Mouse (Mus musculus) embryonic facial prominence, embryonic 10.5 days (tissue): ENCODE results near the gene H2-Eb1. TPM values are rescaled to one million over a fixed set of nuclear protein-coding genes. Genes with fewer than 3 reads are reported as not detected.

Experiments used
- DNase-seq: peaks from one replicate; pipeline ENCODE4 v3.0.0-alpha.2; 2017; ENCODE audit warnings: low spot score
- H3K27ac ChIP-seq: fragments of 300-500 bp; sonication (generic); replicated peaks from 2 replicates; pipeline ENCODE4 v1.5.1; 2016; ENCODE audit warnings: mild to moderate bottlenecking
- H3K27me3 ChIP-seq: fragments of 300-500 bp; sonication (generic); replicated peaks from 2 replicates; pipeline ENCODE4 v1.6.1; 2016; ENCODE audit warnings: low read depth, mild to moderate bottlenecking; ENCODE audit not compliant: poor library complexity, severe bottlenecking
- H3K36me3 ChIP-seq: fragments of 300-500 bp; sonication (generic); replicated peaks from 2 replicates; pipeline ENCODE4 v1.6.1; 2016; ENCODE audit warnings: mild to moderate bottlenecking, moderate library complexity
- H3K4me1 ChIP-seq: fragments of 300-500 bp; sonication (generic); 2 replicates; pipeline ENCODE4 v1.6.1; 2016
- H3K4me3 ChIP-seq: fragments of 300-500 bp; sonication (generic); 2 replicates; pipeline ENCODE4 v1.5.1; 2016; ENCODE audit warnings: mild to moderate bottlenecking, moderate library complexity
- H3K9me3 ChIP-seq: fragments of 300-500 bp; sonication (generic); 2 replicates; pipeline ENCODE4 v1.6.1; 2016; ENCODE audit warnings: mild to moderate bottlenecking
- WGBS: fragments of 180-500 bp; shearing (Covaris S2); methylation state at CpG from one replicate; pipeline ENCODE4 v1.1.7; 2016; 5-methylcytosine and 5-hydroxymethylcytosine counted together
- polyA plus RNA-seq: library from polyadenylated mRNA; unstranded; fragments of >200 nt; fragmentation: Nextera tagmentation; extraction: Ambion mirVana; gene quantifications from 2 replicates; pipeline ENCODE4 v1.2.1, GENCODE M21; 2016

H2-Eb1 gene
- polyA plus RNA-seq, 1 experiment from 2014 or later: 1.3 TPM

GRCm38 (mm10) chr17:34340619-34341402 lies 35.1 kb downstream of the H2-Eb1 start:
- no peaks in the 10 kb centered on the region for H3K27me3 ChIP-seq
- DNase-seq: no peak
- no peaks in the 10 kb centered on the region for H3K9me3 ChIP-seq
- WGBS: 55% methylated on average over 3 of the region's 3 CpGs
- no peaks in the 10 kb centered on the region for H3K4me1 ChIP-seq
- H3K36me3 ChIP-seq: no peaks in the 10 kb centered on the region
- H3K4me3 ChIP-seq: no peak overlapping the region
- no peak overlapping the region for H3K27ac ChIP-seq

GRCm38 (mm10) chr17:34344882-34345281 lies 39.2 kb downstream of the H2-Eb1 start:
- no peaks in the 10 kb centered on the region for H3K9me3 ChIP-seq
- H3K4me1 ChIP-seq: no peaks in the 10 kb centered on the region
- no peaks in the 10 kb centered on the region for H3K27me3 ChIP-seq
- DNase-seq: no peak
- H3K36me3 ChIP-seq: no peaks in the 10 kb centered on the region
- no peak overlapping the region for H3K27ac ChIP-seq
- 86% methylated on average over 4 of the region's 4 CpGs for WGBS
- no peak overlapping the region for H3K4me3 ChIP-seq

- H3K4me3 ChIP-seq: no peak overlapping the region
- H3K4me1 ChIP-seq: no peaks in the 10 kb centered on the region
- 85% methylated on average over 7 of the region's 7 CpGs for WGBS
- DNase-seq: no peak
- H3K36me3 ChIP-seq: no peaks in the 10 kb centered on the region
- H3K9me3 ChIP-seq: no peaks in the 10 kb centered on the region
- H3K27me3 ChIP-seq: no peaks in the 10 kb centered on the region
- no peak overlapping the region for H3K27ac ChIP-seq
Measured at GRCm38 (mm10) chr17:34345486-34345885, 39.8 kb downstream of the H2-Eb1 start.

GRCm38 (mm10) chr17:34346041-34346440 lies 40.4 kb downstream of the H2-Eb1 start:
- 75% methylated on average over 3 of the region's 3 CpGs for WGBS

GRCm38 (mm10) chr17:34347606-34348308 lies 42.1 kb downstream of the H2-Eb1 start:
- H3K27me3 ChIP-seq: no peaks in the 10 kb centered on the region
- H3K4me3 ChIP-seq: no peak overlapping the region
- no peaks in the 10 kb centered on the region for H3K4me1 ChIP-seq
- no peak overlapping the region for H3K27ac ChIP-seq
- H3K36me3 ChIP-seq: no peaks in the 10 kb centered on the region
- WGBS: 76% methylated on average over 6 of the region's 6 CpGs
- H3K9me3 ChIP-seq: no peaks in the 10 kb centered on the region
- DNase-seq: no peak

More at GRCm38 (mm10) chr17:34346041-34346440, 40.4 kb downstream of the H2-Eb1 start:
- Histone ChIP-seq H3K4me1 (no peaks in the 10 kb centered on the region), H3K9me3 (no peaks in the 10 kb centered on the region), H3K4me3 (no peak overlapping the region), H3K27ac (no peak overlapping the region), H3K36me3 (no peaks in the 10 kb centered on the region), H3K27me3 (no peaks in the 10 kb centered on the region)
- no peak for DNase-seq

GRCm38 (mm10) chr17:34349429-34349828 lies 43.8 kb downstream of the H2-Eb1 start:
- 4% methylated on average over 4 of the region's 4 CpGs for WGBS
- Histone ChIP-seq H3K36me3 (no peaks in the 10 kb centered on the region), H3K4me3 (no peak overlapping the region), H3K4me1 (no peaks in the 10 kb centered on the region), H3K27me3 (no peaks in the 10 kb centered on the region), H3K27ac (no peak overlapping the region), H3K9me3 (no peaks in the 10 kb centered on the region)
- DNase-seq: peak; percentile 76

GRCm38 (mm10) chr17:34354539-34354938 lies 48.9 kb downstream of the H2-Eb1 start, which contains the start of gene Btnl2:
TSS of gene Btnl2 (plus strand) at chr17:34354822.
- Histone ChIP-seq H3K9me3 (no peaks in the 10 kb centered on the region), H3K4me3 (no peak within 1 kb of the TSS), H3K27ac (no peak within 1 kb of the TSS), H3K4me1 (no peaks in the 10 kb centered on the region), H3K36me3 (no peaks in the 10 kb centered on the region), H3K27me3 (no peaks in the 10 kb centered on the region)
- 86% methylated on average over 5 of the region's 5 CpGs for WGBS
- DNase-seq: no peak

- Histone ChIP-seq H3K4me3 (no peak overlapping the region), H3K4me1 (no peaks in the 10 kb centered on the region), H3K27me3 (no peaks in the 10 kb centered on the region), H3K27ac (no peak overlapping the region), H3K36me3 (no peaks in the 10 kb centered on the region), H3K9me3 (no peaks in the 10 kb centered on the region)
- no peak for DNase-seq
- WGBS: 98% methylated on average over 1 of the region's 1 CpGs
Measured at GRCm38 (mm10) chr17:34354940-34355339, 49.3 kb downstream of the H2-Eb1 start.

- WGBS: 87% methylated on average over 15 of the region's 15 CpGs
- Histone ChIP-seq H3K4me3 (no peak overlapping the region), H3K27me3 (no peaks in the 10 kb centered on the region), H3K9me3 (no peaks in the 10 kb centered on the region), H3K4me1 (no peaks in the 10 kb centered on the region), H3K27ac (no peak overlapping the region), H3K36me3 (no peaks in the 10 kb centered on the region)
- no peak for DNase-seq
Measured at GRCm38 (mm10) chr17:34362954-34363546, 57.4 kb downstream of the H2-Eb1 start.

- no peak overlapping the region for H3K27ac ChIP-seq
- WGBS: 87% methylated on average over 3 of the region's 3 CpGs
- no peak overlapping the region for H3K4me3 ChIP-seq
- H3K27me3 ChIP-seq: no peaks in the 10 kb centered on the region
- no peaks in the 10 kb centered on the region for H3K9me3 ChIP-seq
- DNase-seq: no peak
- no peaks in the 10 kb centered on the region for H3K36me3 ChIP-seq
- no peaks in the 10 kb centered on the region for H3K4me1 ChIP-seq
Measured at GRCm38 (mm10) chr17:34363676-34364310, 58.1 kb downstream of the H2-Eb1 start.

- Histone ChIP-seq H3K27ac (no peak overlapping the region), H3K36me3 (no peaks in the 10 kb centered on the region), H3K27me3 (no peaks in the 10 kb centered on the region), H3K9me3 (no peaks in the 10 kb centered on the region), H3K4me3 (no peak overlapping the region), H3K4me1 (no peaks in the 10 kb centered on the region)
- DNase-seq: no peak
- 72% methylated on average over 10 of the region's 10 CpGs for WGBS
Measured at GRCm38 (mm10) chr17:34365031-34365430, 59.4 kb downstream of the H2-Eb1 start.
